Mouse (Mus musculus): ENCODE data around the gene Xndc1.
"Not testable (repeated sequence)": the region's sequence is repeated elsewhere in the genome, so short reads cannot be mapped to it uniquely, and the experiment has no call there.

Xndc1 gene

DNA sequence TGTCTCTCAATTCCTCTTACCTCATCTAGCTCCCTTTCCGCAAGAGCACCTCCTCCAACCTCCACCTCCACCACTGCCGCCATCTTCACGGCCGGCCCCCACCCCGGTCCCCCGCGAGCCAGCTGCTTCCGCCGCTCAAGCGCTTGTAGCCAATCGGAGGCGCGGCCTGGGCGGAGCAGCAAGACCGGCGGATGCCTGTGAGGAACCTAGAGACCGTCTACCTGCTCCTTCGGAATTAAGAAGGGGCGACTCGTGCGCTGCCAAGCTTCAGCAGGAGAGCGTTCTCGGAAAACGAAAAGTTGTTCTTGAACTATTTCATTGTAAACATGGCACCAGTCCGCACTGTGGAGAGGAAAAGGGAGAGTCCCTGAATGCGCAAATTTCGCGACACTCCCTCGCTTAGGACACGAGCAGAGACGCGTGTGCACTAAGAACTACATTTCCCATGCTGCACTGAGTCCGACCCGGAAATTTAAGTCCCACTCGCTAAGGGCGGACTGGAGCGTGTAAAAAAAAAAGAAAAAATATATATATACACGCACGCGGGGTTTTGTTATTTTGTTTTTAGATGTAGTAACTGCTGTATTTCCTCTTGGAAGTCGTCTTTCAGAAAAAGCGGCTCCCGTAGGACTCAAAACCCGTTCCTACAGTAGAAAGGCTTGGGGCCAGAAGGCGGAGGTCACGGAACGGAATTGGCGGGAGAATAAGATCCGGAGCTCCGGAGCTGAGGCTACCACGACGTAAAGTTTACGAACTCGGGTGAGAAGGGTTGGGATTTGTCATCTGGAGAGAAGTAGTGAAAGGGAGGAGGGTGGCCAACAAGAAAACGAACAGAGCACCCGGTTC, at the start of gene Xndc1, which contains the start of the genes Rnf121 and Xntrpc:
Gene Xndc1, plus strand, starts transcription at position 466 of the 846 bp plus-strand sequence.
Gene Rnf121, minus strand, starts transcription at position 424 of the 846 bp plus-strand sequence.
Gene Xntrpc, plus strand, starts transcription at position 668 of the 846 bp plus-strand sequence.
- in situ Hi-C loops (cut with MboI, MseI): loop anchor here (5.0 kb wide), 1 partner anchor 138 kb away; no protein-coding TSS in a partner anchor

DNA sequence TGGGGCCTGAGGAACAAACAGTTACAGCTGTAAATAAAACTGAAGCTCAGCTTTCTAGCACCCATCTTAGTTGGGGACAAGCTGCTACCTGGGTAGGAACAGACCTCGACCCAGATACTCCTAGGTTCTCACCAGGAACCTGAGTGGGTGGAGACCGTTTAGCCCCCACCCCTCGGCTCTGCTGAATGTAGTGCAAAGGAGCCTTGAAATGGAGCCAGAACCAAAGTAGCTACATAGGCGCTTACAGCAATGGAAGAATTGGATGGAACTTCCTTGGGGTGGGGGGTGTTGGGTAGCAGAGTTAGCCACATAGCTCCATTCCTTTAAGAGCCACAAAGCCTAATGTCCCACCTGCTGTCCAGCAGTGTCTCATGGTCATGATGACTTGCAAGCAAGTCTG, 48.4 kb upstream of the Xndc1 start:
- in situ Hi-C loops (cut with MboI, MseI): no loop called here

GRCm38 (mm10) chr7:102017452-102017851, 47.9 kb upstream of the Xndc1 start:
- in situ Hi-C loops (cut with MboI, MseI): no loop called here

GRCm38 (mm10) chr7:102018034-102018433, 47.3 kb upstream of the Xndc1 start:
- in situ Hi-C loops (cut with MboI, MseI): no loop called here

GRCm38 (mm10) chr7:102018590-102018989, 46.7 kb upstream of the Xndc1 start, which contains the start of gene Il18bp:
Il18bp (minus strand) TSS chr7:102018690.
- in situ Hi-C loops (cut with MboI, MseI): no loop called here

DNA sequence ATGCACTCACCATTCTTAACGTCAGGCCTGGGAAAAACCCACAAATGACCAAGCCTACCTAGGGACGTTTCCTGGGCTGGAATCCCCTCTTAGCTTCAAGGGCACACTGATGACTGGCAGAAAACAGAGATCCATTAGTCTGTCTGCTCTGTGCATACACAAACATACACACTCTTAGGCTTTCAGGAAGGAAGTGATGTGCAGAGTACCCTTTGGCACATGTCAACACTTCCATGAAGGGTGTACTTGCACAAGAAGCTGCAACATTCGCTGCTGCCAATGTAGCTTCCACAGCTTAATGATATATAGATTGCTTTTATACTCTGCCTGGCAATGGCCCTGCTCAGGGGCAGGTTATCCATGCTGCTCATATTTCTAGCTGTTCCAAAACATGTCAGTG, 45.9 kb upstream of the Xndc1 start:
- in situ Hi-C loops (cut with MboI, MseI): no loop called here

- in situ Hi-C loops (cut with MboI, MseI): not testable (repeated sequence)
These were observed 44.4 kb upstream of the Xndc1 start for GRCm38 (mm10) chr7:102020934-102021333.

- in situ Hi-C loops (cut with MboI, MseI): no loop called here
These were observed 41.5 kb upstream of the Xndc1 start for GRCm38 (mm10) chr7:102023821-102024220.

DNA sequence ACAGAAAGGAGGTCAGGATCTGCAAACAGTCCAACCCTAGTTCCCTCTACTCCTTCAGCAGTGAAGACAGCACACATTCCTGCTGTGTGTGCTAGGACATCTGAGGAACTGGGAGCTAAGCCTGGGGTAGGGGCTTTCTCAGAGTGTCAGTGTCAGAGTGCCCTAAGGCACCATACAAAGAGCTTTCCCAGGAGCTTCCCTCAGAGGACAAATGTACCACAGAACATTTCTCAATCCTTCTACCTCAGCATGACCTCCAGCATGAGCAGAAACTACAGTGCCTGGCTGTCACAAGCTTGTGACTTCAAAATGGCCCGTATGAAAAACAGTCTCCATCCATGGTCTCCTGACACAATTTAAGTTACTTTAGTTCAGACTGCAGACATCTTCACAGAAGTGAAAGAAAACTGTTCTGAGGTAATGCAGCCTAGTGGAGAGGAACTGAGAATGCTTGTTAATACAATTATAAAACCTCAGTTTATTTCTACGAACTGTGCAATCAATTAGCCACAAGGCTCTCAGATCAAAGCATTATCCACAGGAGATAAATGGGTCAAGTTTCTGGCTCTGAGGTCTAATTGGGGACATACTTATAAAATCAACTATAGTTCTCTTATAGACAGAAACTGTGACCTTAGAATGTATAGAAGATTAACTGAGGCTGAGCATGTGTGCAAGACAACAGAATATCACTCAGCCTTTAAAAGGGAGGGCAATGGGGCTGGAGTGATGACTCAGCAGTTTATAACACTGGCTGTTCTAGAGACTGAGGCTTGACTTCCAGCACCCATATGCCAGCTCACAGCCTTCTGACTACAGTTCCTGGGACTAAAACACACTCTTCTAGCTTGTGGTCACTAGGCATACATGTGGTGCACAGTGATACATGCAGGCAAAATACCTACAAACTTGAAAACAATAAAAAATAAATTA, 39.9 kb upstream of the Xndc1 start:
- in situ Hi-C loops (cut with MboI, MseI): no loop called here

- in situ Hi-C loops (cut with MboI, MseI): no loop called here
These were observed 30.4 kb upstream of the Xndc1 start for GRCm38 (mm10) chr7:102034904-102035303.

- in situ Hi-C loops (cut with MboI, MseI): no loop called here
These were observed 29.8 kb upstream of the Xndc1 start for GRCm38 (mm10) chr7:102035534-102035933.

DNA sequence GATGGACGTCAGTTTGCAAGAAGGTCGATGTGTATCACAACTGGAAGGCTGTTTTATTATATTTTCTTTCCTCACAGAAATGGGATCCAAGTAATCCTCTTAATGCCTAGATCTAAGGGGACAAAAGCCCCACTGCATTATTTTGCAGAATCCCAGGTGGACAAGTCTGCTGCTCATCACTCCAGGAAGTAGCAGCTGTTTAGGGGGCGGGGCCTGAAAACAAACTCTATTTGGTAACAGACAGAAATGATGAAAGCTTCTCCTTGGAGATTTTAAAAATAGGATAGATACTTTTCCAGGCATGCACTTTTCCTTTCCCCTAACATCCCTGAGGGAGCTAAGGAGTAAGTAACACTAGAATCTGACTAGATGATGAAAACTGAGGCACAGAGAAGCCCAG, 28.0 kb upstream of the Xndc1 start:
- in situ Hi-C loops (cut with MboI, MseI): no loop called here

GRCm38 (mm10) chr7:102042314-102042713, 23.0 kb upstream of the Xndc1 start:
- in situ Hi-C loops (cut with MboI, MseI): no loop called here

GRCm38 (mm10) chr7:102048524-102048923, 16.8 kb upstream of the Xndc1 start:
- in situ Hi-C loops (cut with MboI, MseI): not testable (repeated sequence)

GRCm38 (mm10) chr7:102061353-102061752, 4.0 kb upstream of the Xndc1 start:
- in situ Hi-C loops (cut with MboI, MseI): no loop called here

DNA sequence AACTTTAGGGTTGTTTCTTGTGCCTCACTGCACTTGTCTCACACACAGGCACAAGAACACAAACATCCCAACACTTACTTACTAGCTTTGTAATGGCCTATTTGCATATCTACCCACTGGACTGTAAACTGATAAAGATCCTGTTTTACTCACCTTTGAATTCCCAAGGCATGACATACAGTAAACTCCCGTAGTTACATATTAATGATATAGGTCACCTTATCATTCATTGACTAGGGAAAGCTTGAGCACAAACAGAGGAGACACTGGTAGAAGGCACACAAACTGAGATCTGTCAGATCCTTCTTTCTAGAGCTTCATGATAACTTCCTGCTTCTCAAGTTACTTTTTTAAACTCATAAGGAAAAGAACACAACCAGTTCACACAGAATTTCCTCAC, 3.1 kb upstream of the Xndc1 start:
- in situ Hi-C loops (cut with MboI, MseI): no loop called here

- in situ Hi-C loops (cut with MboI, MseI): no loop called here
These were observed 1.4 kb upstream of the Xndc1 start for GRCm38 (mm10) chr7:102063891-102064290.

DNA sequence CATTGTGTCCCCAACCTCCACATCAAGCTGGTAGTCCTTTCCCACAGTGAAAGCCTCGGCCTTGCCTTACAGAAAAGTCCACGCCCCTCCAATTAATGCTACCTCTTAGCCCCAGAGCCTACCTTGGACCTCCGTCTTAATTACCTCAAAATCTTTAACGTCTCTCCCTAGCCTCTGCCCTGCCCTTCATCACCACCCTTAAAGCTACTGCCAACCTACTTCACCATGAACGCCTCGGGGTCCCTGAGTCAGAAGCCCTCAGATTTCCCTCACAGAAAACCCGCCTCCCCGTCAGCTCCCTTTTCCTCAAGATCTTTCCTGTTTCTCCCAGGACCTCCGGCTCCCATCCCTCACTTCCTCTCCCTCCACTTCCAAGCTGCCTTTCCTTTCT, 661 bp upstream of the Xndc1 start:
- in situ Hi-C loops (cut with MboI, MseI): loop anchor here (5.0 kb wide), 1 partner anchor 137 kb away; no protein-coding TSS in a partner anchor

- in situ Hi-C loops (cut with MboI, MseI): loop anchor here (5.0 kb wide), 1 partner anchor 139 kb away; no protein-coding TSS in a partner anchor
These were observed 1.1 kb downstream of the Xndc1 start for GRCm38 (mm10) chr7:102066363-102066762.

DNA sequence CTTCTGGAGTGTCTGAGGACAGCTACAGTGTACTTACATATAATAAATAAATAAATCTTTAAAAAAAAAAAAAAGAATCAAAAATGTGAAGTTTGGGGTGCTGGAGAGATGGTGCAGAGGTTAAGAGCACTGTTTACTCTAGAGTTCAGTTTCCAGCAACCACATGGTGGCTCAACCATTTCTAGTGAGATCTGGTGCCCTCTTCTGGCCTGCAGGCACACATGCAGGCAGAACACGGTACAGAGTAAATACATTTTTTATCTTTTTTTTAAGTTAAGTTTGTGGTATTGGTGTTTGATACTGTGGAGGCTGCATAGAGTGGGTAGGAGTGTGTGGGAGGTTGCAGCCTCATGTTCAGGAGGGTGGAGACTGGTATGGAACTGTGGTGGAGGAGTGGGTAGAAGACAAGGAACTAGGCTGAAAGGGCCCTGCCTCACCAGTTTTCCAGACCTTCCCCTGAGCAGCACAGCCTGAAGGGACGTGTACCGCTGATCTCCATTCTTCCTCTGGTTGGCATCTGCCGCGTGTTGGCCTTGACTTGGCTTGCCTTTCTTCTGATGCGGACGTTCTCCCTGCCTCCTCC, 11.5 kb downstream of the Xndc1 start:
- in situ Hi-C loops (cut with MboI, MseI): no loop called here

DNA sequence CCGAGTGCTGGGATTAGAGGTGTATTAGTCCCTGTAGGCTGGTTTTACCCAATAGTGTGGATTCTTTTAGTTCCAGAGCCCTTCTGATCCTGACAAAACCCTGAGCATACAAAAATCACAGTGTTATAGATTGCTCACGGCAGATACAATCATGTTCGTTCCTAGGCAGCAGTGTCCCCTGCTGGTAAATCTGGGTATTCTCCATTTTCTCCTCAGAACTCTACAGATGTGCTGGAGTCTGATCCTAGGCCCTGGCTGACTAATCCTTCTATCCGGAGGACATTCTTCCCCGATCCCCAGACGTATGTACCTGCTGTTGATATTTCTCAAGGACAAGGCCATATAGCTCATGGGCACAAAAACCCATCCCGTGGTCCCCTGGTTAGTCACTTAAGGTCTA, 13.2 kb downstream of the Xndc1 start:
- in situ Hi-C loops (cut with MboI, MseI): no loop called here

- in situ Hi-C loops (cut with MboI, MseI): no loop called here
These were observed 15.0 kb downstream of the Xndc1 start for GRCm38 (mm10) chr7:102080311-102080710.
